Mouse (Mus musculus) large intestine, adult 2 months (tissue): ENCODE results near the gene Rai14. TPM values are rescaled to one million over a fixed set of nuclear protein-coding genes. Genes with fewer than 3 reads are reported as not detected.
A peak's percentile ranks its signal among the peaks of the same experiment; 100 is the strongest.

ENCODE experiments used
- DNase-seq: peaks from one replicate; pipeline ENCODE4 v3.0.0-alpha.2; 2012; ENCODE audit warnings: low read depth, low spot score
- WGBS: fragments of 180-500 bp; shearing (Covaris S2); methylation state at CpG from one replicate; pipeline ENCODE4 v1.1.7; 2018; 5-methylcytosine and 5-hydroxymethylcytosine counted together
- polyA plus RNA-seq: library from polyadenylated mRNA; depleted of rRNA; stranded (reverse); fragments of >200 nt; gene quantifications from 2 replicates; pipeline ENCODE4 v1.2.3, GENCODE M21; 2012

Rai14 gene
- polyA plus RNA-seq, 1 experiment: 2.6 TPM

DNA sequence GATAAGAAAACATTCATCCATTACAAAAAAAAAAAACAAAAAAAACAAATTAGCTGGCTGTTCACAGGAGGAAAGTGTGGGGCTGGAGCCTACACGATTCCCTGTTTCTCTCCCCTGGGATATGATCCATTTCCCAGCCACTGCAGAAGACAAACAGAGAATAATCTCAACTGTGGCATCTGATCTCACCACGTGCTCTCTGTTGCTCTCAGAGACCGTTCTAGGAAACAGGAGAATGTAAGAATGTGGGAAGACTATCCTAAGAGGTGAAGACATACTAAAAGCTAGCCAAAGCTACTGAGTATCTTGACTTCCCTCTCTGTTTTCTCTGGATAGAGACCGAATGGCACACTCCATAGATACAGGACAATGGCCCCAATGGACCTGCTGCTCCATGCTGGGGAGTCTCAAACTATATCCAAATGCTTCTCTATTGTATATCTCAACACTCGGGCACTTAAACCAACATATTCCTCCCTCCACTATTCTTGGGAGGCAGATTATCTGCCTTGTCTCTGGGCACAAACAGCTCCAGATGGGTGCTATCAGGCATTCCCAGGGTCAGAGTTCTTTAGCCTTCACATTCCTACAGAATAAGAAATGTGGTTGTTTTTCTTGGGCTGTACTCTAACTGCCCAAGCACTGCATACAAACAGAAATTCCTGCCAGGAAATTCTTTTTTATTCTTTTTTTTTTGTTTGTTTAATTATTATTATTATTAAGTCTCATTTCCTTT is 50.5 kb downstream of the Rai14 start:
- DNase-seq: no peak
- WGBS: 76% methylated on average over 5 of the region's 5 CpGs

DNA sequence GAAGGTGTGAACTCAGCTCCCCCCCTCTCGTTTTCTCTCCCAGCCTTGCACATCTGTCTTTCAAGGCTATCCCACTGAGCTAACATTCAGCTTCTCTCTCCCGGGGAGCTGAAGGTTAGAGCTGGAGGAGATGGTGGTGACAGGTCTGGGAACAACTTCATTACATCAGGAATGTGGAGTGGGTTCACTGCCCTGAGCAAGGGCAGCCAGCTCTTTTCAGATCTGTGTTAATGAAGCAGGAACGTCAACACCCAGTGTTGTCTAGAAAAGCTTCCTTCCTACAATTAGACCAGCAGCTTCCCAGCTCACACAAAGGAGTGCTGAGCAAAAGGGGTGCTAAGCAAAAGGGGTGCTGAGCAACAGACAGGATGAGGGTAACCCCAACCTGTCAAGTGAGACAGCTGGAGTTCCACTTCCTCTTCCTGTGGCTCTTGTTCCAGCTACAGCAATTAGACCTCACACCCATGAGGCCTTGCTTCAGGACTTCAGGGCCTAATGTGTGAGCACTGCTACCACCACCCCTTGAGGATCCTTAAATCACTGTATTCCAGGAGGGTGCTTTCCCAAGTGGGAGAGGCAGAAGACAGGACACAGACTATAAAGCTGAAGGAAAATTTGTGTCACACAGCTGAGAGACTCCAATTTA is 52.3 kb downstream of the Rai14 start:
- WGBS: 77% methylated on average over 3 of the region's 3 CpGs
- no peak for DNase-seq

DNA sequence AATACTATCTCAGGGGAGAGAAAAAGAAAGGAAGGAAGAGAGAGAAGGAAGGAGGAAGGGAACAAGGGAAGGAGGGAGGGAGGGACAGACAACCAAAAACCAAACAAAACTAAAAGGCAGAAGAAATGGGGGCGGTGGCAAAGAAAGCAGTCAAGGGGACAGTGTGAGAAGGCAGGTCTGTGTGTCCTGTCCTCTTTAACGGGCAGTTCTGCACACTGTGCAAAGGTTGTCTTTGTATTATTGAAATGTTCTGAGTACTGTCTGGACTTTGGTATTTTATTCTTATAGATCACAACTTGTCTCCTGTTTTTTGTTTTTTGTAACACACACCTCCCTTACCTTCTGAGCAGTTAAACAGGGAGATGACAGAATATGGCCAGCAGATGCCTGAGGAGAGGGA is 55.6 kb downstream of the Rai14 start:
- no peak for DNase-seq

DNA sequence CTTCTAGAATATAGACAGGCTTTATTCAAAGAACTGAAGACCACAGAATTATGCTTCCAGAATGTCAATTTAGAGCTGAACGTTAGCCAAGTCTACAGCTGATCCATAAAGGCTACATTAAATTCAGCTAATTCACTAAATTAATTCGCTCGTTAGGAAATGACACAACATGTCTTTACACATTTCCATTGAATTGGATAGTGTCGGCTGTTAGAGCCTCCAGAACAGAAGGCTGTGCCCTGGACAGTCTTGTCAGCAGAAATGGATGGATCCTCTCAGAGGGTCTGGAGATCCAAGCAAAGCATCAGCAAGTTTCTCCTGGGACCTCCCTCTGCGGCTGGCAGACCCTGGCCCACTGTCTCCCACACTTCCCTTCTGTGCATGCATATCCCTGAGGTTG is 58.3 kb downstream of the Rai14 start:
- DNase-seq: no peak
- 90% methylated on average over 5 of the region's 5 CpGs for WGBS

More for the DNA sequence above, 55.6 kb downstream of the Rai14 start:
- 74% methylated on average over 2 of the region's 2 CpGs for WGBS

DNA sequence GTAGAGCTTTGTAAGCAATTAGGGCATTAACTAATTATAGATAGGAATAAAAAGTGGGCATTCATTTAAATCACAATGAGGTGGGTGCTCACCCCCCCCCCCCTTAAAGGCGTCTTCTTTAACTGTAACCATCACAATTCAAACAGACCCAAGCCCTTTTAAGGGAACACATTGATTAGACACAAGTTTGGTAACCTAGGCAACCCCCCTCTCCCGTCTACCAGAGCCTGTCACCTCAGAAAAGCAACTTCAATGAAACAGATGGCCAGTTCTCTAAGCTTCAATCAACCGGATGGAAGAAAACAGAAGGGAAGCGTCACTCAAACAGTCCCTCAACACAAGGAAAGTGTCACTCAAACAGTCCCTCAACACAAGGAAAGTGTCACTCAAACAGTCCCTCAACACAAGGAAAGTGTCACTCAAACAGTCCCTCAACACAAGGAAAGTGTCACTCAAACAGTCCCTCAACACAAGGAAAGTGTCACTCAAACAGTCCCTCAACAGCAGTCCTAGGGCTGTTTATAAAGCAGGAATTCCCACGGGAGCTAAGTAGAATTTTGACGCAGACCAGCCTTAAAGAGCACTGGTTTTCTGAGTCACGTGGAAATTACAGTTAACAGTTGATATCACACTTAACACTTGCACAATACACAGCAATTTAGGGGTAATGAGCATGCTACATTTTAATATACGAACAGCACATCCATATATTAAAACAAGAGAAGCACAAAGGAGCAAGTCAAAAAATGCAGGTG is 59.1 kb downstream of the Rai14 start:
- DNase-seq: no peak
- 73% methylated on average over 8 of the region's 8 CpGs for WGBS

DNA sequence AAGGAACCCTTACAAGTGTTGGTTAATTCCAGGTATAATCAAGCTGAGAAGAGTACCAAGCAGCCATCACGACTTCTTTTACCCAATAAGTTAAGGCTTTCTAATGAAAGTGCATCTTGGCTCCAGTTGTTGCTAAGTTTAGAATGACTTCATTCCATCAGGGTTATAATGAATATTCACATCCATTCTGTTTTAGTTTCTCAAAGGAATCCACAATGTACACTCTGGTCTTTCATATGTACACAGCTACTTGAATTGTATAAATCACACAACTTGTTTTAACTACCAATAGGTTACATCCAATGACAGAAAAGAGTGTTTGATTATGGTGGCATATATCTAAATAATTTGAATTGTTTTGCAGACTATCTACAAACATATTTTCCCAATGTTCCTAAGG is 59.7 kb downstream of the Rai14 start:
- WGBS: 80% methylated on average over 1 of the region's 1 CpGs
- no peak for DNase-seq

DNA sequence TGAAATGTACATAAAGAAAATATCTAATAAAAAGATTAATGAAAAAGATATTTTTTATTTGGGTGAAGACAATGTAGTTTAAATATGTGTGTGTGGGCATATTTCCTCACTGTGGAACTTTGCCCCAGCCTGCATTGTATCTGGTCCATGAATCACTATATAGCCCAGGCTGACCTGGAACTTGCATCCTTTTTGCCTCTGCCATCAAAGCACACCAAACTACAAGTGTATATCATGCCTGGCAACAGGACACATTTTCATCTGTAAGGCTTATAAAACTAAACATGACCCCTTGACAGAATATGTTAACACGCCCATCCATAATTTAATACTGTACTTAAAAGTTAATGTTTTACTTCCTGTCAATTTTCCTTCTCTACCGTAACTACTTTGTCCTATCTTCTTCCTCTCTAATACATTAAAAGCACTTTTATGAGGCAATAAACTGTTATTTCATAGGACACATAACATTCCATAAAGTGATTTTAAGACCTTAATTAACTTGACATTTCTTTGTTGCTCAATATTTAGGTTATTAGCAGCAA is 61.4 kb downstream of the Rai14 start:
- WGBS: 34% methylated on average over 2 of the region's 2 CpGs
- peak; percentile 37 for DNase-seq

DNA sequence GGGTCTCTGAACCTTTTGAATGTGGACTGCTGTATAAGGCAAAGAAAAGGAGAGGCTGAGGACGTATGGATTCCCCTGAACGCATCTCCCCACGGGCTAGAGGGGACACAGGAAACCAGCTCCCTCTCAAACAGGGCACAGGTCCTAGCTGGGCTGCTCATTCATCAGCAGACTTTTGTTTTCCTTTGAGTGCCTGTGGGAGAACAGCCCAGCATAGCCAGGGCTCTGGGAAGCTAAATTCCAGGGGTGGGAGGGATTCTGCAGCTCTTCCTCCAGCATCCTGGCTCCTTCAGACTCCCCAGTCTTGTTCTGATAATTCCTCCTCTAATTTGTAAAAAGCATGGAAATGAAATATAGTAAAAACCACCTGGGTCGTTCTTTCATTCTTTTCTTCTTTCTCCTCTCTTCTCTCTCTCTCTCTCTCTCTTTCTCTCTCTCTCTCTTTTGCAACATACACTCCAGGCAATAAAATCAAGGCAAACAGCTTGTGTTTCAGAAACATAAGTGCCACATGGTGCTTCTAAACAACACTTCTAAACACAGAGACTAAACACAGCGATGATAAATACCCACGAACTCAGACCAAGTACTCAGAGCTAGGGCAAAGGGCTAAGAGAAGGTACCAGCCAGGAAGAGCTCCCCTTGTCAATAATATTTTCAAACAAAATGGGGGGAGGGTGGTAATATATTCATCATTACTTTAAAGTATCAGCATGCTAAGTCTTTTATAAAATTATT is 65.9 kb downstream of the Rai14 start:
- DNase-seq: no peak
- WGBS: 56% methylated on average over 6 of the region's 6 CpGs

DNA sequence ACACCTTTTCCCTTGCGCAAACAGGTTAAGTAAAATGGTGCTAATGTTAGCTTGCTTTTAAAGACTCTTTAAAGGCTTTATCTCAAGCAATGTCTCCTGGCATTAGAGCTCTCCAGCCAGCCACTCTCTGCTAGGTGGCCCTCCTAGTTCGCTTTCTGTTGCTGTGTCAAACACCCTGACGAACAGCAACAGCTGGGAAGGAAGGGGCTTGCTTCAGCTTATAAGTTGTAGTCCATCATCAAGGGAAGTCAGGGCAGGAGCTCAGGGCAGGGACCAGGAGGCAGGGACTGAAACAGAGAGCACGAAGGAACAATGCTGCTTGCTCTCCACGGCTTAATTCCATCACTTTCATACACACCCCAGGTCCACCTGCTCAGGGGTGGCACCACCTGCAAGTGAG is 68.1 kb downstream of the Rai14 start:
- no peak for DNase-seq
- 66% methylated on average over 5 of the region's 5 CpGs for WGBS

DNA sequence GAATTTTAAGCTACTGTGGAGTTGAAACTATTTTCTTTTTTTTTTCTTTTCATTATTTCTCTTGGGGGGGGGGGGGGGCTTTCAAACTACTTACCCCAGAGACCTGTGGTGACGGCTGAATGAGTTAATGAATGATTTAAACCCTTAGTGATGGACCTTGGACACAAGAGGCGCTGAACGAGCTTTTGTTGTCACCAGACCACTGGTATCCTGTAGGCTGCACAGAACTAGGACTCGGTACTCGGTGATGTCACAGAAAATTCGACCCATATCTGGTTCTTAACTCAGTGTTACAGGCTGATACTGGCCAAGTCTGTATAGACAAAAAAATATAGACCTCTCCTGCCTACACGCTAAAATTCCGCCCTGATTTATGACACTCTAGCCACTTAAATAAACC is 69.3 kb downstream of the Rai14 start:
- 53% methylated on average over 8 of the region's 8 CpGs for WGBS
- no peak for DNase-seq

DNA sequence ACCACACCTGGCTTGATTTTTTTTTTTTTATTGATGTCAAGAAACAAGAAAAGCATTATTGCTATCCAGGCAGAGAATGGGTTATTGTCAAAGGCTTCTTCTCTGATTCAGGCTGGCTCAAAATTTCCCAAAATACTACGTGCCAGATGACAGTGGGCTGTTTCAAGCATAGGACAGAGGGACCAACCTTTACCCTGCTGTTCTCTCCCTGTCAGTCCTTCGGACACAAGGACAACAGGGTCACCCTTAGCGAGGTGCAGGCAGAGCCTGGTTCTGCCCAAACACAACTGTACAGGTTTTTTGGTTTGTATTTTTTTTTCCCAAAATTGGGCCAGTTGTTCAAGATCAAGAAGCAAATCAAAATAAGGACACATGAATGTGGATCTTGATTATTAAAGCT is 70.6 kb downstream of the Rai14 start:
- WGBS: 90% methylated on average over 3 of the region's 3 CpGs
- DNase-seq: no peak

DNA sequence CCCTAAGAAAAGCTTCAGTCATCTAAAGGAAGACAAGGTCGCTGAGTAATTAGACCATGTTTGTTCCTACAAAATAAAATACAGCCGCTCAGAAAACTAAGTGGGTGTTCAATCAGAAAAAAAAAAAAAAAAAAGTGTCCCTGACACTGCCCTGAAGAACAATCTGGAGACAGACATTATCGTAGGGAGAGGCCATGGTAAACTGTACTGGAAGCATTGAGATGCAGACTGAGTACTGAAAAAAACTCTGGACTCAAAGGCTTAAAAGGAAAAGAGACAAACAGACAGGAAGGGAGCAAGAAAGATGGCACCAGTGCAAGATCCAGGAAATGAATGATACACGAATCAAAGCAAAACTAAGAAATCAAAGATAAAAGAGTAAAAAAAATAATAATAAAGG is 71.2 kb downstream of the Rai14 start:
- WGBS: 76% methylated on average over 4 of the region's 4 CpGs
- no peak for DNase-seq

DNA sequence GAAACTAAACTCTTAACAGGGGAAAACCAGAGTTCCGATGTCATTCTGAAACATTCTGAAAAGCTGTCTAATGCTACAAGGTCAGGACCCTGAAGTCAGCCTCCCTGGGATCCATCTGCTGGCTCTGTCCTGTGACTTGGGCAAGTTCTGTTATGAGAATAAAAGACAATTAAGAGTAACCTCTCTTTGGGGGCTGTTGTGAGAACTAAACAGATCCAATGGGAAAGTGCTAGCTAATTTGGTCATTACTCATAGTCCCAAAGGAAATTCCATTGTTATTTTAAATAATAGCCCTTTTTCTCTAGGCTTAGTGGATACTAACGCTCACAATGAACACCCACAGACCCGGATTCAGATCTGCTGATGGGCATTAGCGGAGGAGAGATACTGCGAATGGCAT is 72.0 kb downstream of the Rai14 start:
- no peak for DNase-seq

DNA sequence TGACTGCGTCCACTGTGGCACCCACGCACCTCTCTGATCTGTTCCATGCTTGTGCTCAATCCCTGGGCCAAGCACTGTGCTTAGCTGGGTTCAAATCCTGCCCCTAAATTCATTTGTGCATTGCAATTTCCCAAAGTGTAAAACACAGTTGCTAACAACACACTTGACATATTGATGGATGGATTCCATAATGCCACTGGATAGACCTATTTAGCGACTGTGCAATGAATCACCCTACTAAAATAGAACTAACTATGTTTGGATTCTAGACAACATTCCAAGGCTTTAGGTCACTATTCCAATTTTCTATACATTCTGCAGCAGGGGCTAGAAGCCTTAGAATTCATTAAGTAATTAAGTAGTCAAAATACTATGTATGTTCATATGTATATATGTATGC is 73.7 kb downstream of the Rai14 start:
- 94% methylated on average over 3 of the region's 3 CpGs for WGBS
- DNase-seq: no peak

More for the DNA sequence above, 72.0 kb downstream of the Rai14 start:
- 87% methylated on average over 5 of the region's 5 CpGs for WGBS

DNA sequence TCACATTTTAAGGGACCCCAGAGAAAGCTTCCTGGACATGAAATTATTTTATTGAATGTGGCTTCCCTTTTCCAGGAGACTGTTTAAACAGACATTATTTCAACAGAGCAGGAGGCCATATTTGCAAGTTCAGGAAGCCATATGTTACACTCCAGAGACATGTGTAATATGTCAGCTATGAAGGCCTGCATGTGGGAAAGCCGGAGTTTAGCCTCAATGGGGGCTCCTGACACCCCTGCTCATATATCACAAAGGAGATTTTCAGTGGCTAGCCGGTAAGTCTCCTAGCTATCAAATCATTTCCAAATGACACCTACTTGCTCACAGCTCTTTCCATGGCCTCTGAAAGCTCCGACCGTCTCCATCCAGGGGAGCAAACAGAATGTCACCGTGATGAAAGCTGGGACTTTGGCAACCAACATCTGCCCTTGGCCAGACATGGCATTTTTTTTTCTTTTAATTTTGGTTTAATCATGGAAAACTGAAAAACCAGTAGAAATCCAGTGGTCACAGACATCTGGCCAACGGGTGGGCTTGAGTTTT is 77.1 kb downstream of the Rai14 start:
- WGBS: 84% methylated on average over 6 of the region's 6 CpGs
- no peak for DNase-seq

DNA sequence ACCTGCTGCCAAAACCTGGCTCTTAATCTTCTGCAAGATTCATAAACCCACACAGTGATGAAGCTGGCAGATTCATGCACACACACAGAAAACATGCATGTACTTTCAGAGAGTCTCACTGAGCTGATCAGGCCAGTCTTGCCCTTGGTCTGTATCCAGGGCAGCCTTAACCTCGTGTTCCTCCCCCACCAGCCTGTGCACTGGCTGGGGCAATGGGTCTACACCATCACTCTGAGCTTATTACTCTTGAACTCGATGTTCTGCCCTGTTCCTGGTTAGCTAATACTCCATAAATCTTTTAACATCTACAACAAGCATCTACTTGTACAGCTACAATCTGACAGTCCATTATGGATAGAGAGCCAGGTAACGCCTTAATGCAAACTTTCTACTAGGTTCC is 77.6 kb downstream of the Rai14 start:
- 76% methylated on average over 3 of the region's 3 CpGs for WGBS
- no peak for DNase-seq

DNA sequence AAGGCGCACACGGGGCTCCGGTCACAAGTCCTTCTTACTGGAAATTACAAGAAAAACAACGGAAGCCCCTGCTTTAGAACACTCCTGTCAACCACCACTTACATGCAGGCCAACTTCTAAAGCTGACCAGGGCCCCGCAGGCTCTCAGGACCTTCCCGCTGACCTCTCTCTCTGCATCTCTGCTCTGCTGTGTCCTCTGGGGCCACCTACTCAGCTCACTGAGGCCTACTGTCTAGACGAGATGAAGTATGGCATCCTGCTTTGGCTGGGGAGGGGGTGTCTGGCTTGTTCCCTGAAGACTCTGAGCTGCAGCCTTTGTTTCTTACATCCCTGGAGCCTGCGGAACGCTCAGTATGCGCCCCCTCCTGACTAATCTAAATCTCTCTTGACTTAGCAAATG is 79.3 kb downstream of the Rai14 start:
- no peak for DNase-seq
- 58% methylated on average over 10 of the region's 10 CpGs for WGBS

DNA sequence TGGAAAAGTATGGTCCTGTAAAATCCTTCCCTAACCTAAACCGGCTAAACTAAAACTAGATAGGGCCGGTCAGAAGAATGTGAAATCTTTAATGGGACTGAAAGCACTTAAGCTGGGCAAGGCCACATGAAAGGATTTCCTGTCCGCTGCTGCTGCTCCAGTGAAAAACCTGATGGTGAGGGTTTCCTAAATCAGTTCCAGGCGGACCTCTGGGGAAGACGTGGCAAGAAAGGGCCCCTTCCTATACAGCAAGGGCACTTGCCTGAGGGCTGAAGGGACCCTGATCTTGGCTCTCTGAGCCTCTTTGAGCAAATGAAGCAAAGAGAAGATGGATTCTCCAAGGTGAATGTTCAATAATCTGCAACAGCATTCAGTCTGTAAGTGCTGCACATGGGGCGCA is 80.2 kb downstream of the Rai14 start:
- DNase-seq: no peak
- WGBS: 75% methylated on average over 6 of the region's 6 CpGs

DNA sequence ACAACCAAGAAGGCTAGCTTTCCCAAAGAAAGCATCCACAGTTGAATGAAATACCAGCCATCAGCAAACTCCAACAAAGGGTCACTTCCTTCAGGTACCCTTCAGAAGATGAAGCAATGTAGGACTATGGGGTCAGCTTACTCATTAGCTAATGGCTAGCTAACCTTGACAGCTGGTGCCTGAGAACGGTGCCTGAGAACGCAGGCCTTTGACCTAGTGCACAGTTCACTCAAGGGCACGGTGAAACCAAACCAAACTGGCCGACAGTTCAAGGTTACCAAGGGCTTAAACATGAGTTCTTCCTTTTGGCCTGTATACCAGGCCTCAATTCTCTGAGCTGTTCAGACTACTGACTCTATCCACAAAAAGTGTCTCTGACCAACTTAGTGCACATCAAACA is 81.0 kb downstream of the Rai14 start:
- DNase-seq: no peak
- WGBS: 80% methylated on average over 4 of the region's 4 CpGs

DNA sequence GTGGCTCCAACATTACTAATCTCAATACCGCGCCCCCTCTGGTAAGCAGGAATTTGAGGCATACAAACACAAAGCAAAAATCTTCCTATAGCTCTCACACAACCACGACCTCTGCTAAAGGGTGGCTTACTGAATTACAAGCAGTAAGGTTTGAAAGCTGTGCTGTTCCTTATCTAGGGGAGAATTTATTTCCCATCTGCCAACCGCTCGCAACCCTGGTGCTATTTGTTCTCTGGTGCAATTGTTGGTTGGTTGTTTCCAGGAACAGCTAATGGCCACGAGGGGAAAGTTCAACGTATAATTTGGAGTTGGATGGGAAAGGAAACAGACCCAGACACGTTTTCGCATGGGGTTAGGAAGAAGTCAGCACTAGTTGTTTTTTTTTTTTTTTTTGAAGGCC is 81.8 kb downstream of the Rai14 start:
- no peak for DNase-seq
- 64% methylated on average over 9 of the region's 9 CpGs for WGBS
